In genomic region chr17:51583277-51583676, GRCm38 (mm10) we compare ENCODE assay signal across 9 mouse cellular contexts.
DNase-seq lines count a peak whose midpoint lies in the region; ATAC-seq and TF ChIP-seq lines count a peak whose summit lies in the region.
"Had no signal": no experiment of that assay in that cellular context is flagged by ENCODE, and none has a peak within 500 bp of the region (broad histone marks: within the 10 kb centered on the region; RNA-seq: fewer than 3 reads in every experiment).

No protein-coding gene starts in this region.

- no peaks in the 10 kb centered on the region for H3K36me3 ChIP-seq in heart, adult 2 months (ENCODE audit: control insufficient read depth, insufficient read depth, low read length)
- H3K36me3 ChIP-seq in heart, embryonic 10.5 days: no peaks in the 10 kb centered on the region
- no peaks in the 10 kb centered on the region for H3K36me3 ChIP-seq in limb, embryonic 14.5 days (ENCODE audit: control insufficient read depth, insufficient read depth, low read length)
- H3K36me3 ChIP-seq: embryonic facial prominence, embryonic 12.5 days had no signal

- no peaks in the 10 kb centered on the region for H3K27me3 ChIP-seq in heart, adult 2 months (ENCODE audit: control insufficient read depth, insufficient read depth, low read length)
- no peaks in the 10 kb centered on the region for H3K27me3 ChIP-seq in heart, embryonic 10.5 days (ENCODE audit: insufficient read depth, poor library complexity, severe bottlenecking)
- no peaks in the 10 kb centered on the region for H3K27me3 ChIP-seq in limb, embryonic 14.5 days (ENCODE audit: control insufficient read depth, insufficient read depth, low read length)
- H3K27me3 ChIP-seq: embryonic facial prominence, embryonic 12.5 days had no signal

- no peak for TF ChIP-seq POLR2A in heart, adult 2 months (IDR thresholded peaks at IDR 0.05; ENCODE audit: insufficient read depth, low read depth, low read length)
- TF ChIP-seq POLR2A in limb, embryonic 14.5 days (IDR thresholded peaks at IDR 0.05; ENCODE audit: borderline replicate concordance, extremely low read depth, insufficient read depth, insufficient read length): no peak

- no peak overlapping the region; the same call in 1 of the 2 replicates for H3K4me2 ChIP-seq in limb, embryonic 14.5 days (replicated peaks; ENCODE audit: low read depth, low read length, severe bottlenecking)
- H3K4me2 ChIP-seq: embryonic facial prominence, embryonic 12.5 days had no signal

- no peak for TF ChIP-seq CTCF in heart, adult 2 months (IDR thresholded peaks at IDR 0.05)

- peaks cover 3% of the 10 kb centered on the region; the same call in 1 of the 2 replicates for H3K4me1 ChIP-seq in heart, adult 2 months (ENCODE audit: control insufficient read depth, insufficient read depth, low read length)
- H3K4me1 ChIP-seq in heart, embryonic 10.5 days: no peaks in the 10 kb centered on the region
- 0 out of 2 replicates have a peak, but pooled peaks cover 4% of the 10 kb centered on the region for H3K4me1 ChIP-seq in limb, embryonic 14.5 days (ENCODE audit: control insufficient read depth, insufficient read depth, low read length)
- H3K4me1 ChIP-seq: embryonic facial prominence, embryonic 12.5 days had no signal

- H3K4me3 ChIP-seq in heart, adult 2 months: no peak overlapping the region
- no peak overlapping the region for H3K4me3 ChIP-seq in heart, embryonic 10.5 days
- H3K4me3 ChIP-seq in limb, embryonic 14.5 days (replicated peaks; ENCODE audit: low read length): no peak overlapping the region
- H3K4me3 ChIP-seq: embryonic facial prominence, embryonic 12.5 days had no signal

- H3K79me2 ChIP-seq in heart, adult 2 months (replicated peaks; ENCODE audit: control insufficient read depth, insufficient read depth, low read length): no peaks in the 10 kb centered on the region

- intact Hi-C loops in heart, adult 2 months (cut with DNase I): no loop called here

- no peak for TF ChIP-seq EP300 in heart, adult 2 months (IDR thresholded peaks at IDR 0.05; ENCODE audit: insufficient read depth, low read depth, low read length)

- peak; percentile 76 for ATAC-seq in limb, embryonic 14.5 days (ENCODE audit: low FRiP score, low read depth)

- DNase-seq in heart, adult 2 months: peak; percentile 40 to 60
- DNase-seq in heart, embryonic 10.5 days (ENCODE audit: low spot score): no peak
- DNase-seq in urinary bladder, adult 18-20 months (ENCODE audit: low spot score in 2 of 2): peak; percentile 22 to 53
- no peak for DNase-seq in urinary bladder, postnatal 10 days (ENCODE audit: low spot score)
- DNase-seq in limb, embryonic 14.5 days (ENCODE audit: low spot score): peak; percentile 68
- peak; percentile 40 to 61 for DNase-seq in urinary bladder, postnatal 4 days (ENCODE audit: low spot score in 2 of 2)
- no peak for DNase-seq in layer of hippocampus, adult 9-10 months (ENCODE audit: low spot score)
- no peak for DNase-seq in B cell, adult 2 months

- no peak overlapping the region for H3K27ac ChIP-seq in heart, adult 2 months
- H3K27ac ChIP-seq in heart, embryonic 10.5 days: no peak overlapping the region
- no peak overlapping the region for H3K27ac ChIP-seq in limb, embryonic 14.5 days (replicated peaks; ENCODE audit: low read depth, low read length)
- H3K27ac ChIP-seq: embryonic facial prominence, embryonic 12.5 days had no signal

- no peaks in the 10 kb centered on the region for H3K9me3 ChIP-seq in heart, embryonic 10.5 days
- H3K9me3 ChIP-seq in limb, embryonic 14.5 days (ENCODE audit: control insufficient read depth, low read length): no peaks in the 10 kb centered on the region
- H3K9me3 ChIP-seq: embryonic facial prominence, embryonic 12.5 days had no signal

- WGBS in heart, adult 2 months: 37% methylated on average over 15 of the region's 15 CpGs
- 84% methylated on average over 15 of the region's 15 CpGs for WGBS in heart, embryonic 10.5 days
- 61% methylated on average over 15 of the region's 15 CpGs for WGBS in limb, embryonic 14.5 days

- H3K9ac ChIP-seq in heart, adult 2 months (ENCODE audit: low read depth, low read length): peak overlapping the region; percentile 16; the same call in 1 of the 2 replicates
- no peak overlapping the region for H3K9ac ChIP-seq in limb, embryonic 14.5 days (ENCODE audit: low read depth, low read length, severe bottlenecking)
- H3K9ac ChIP-seq: embryonic facial prominence, embryonic 12.5 days had no signal

Comparison
In these comparisons a context has a peak if more than half of its experiments do, and no peak if none do; other contexts are left out.
1. DNase-seq: peak in heart, adult 2 months (2 of 2), urinary bladder, adult 18-20 months (2 of 2), limb, embryonic 14.5 days (single experiment) and urinary bladder, postnatal 4 days (2 of 2); none in heart, embryonic 10.5 days (single experiment), urinary bladder, postnatal 10 days (single experiment), layer of hippocampus, adult 9-10 months (single experiment) and B cell, adult 2 months (0 of 2).